Mouse (Mus musculus) hindbrain, embryonic 12.5 days (tissue): ENCODE measurements around the gene Rpusd4. TPM values are rescaled to one million over a fixed set of nuclear protein-coding genes. Genes with fewer than 3 reads are reported as not detected.

Experiments
- ATAC-seq: fragments of 200-750 bp; cut with Nextera tagmentation; 2 replicates; pipeline ENCODE4 v1.8.0; 2017; ENCODE audit warnings: moderate TSS enrichment; ENCODE audit not compliant: low FRiP score
- H3K27ac ChIP-seq: fragments of 300-500 bp; sonication (generic); 2 replicates; pipeline ENCODE4 v1.5.1; 2016; ENCODE audit warnings: mild to moderate bottlenecking
- H3K27me3 ChIP-seq: fragments of 300-500 bp; sonication (generic); 2 replicates; pipeline ENCODE4 v1.6.1; 2016; ENCODE audit warnings: mild to moderate bottlenecking
- H3K36me3 ChIP-seq: fragments of 300-500 bp; sonication (generic); 2 replicates; pipeline ENCODE4 v1.6.1; 2016; ENCODE audit warnings: mild to moderate bottlenecking
- H3K4me1 ChIP-seq: fragments of 300-500 bp; sonication (generic); 2 replicates; pipeline ENCODE4 v1.6.1; 2016
- H3K4me2 ChIP-seq: fragments of 300-500 bp; sonication (generic); replicated peaks from 2 replicates; pipeline ENCODE4 v1.6.1; 2016; ENCODE audit warnings: mild to moderate bottlenecking
- H3K4me3 ChIP-seq: fragments of 300-500 bp; sonication (generic); 2 replicates; pipeline ENCODE4 v1.5.1; 2016; ENCODE audit warnings: mild to moderate bottlenecking
- H3K9ac ChIP-seq: fragments of 300-500 bp; sonication (generic); 2 replicates; pipeline ENCODE4 v1.6.1; 2016; ENCODE audit warnings: mild to moderate bottlenecking, moderate library complexity
- H3K9me3 ChIP-seq: fragments of 300-500 bp; sonication (generic); replicated peaks from 2 replicates; pipeline ENCODE4 v1.6.1; 2016; ENCODE audit warnings: mild to moderate bottlenecking
- WGBS: fragments of 180-500 bp; shearing (Covaris S2); methylation state at CpG from one replicate; pipeline ENCODE4 v1.1.7; 2016; 5-methylcytosine and 5-hydroxymethylcytosine counted together
- polyA plus RNA-seq: library from polyadenylated mRNA; unstranded; fragments of >200 nt; fragmentation: Nextera tagmentation; extraction: Ambion mirVana; gene quantifications from 2 replicates; pipeline ENCODE4 v1.2.1, GENCODE M21; 2016

Gene Rpusd4
- 24.2 and 26.4 TPM in 2 replicates for polyA plus RNA-seq

DNA sequence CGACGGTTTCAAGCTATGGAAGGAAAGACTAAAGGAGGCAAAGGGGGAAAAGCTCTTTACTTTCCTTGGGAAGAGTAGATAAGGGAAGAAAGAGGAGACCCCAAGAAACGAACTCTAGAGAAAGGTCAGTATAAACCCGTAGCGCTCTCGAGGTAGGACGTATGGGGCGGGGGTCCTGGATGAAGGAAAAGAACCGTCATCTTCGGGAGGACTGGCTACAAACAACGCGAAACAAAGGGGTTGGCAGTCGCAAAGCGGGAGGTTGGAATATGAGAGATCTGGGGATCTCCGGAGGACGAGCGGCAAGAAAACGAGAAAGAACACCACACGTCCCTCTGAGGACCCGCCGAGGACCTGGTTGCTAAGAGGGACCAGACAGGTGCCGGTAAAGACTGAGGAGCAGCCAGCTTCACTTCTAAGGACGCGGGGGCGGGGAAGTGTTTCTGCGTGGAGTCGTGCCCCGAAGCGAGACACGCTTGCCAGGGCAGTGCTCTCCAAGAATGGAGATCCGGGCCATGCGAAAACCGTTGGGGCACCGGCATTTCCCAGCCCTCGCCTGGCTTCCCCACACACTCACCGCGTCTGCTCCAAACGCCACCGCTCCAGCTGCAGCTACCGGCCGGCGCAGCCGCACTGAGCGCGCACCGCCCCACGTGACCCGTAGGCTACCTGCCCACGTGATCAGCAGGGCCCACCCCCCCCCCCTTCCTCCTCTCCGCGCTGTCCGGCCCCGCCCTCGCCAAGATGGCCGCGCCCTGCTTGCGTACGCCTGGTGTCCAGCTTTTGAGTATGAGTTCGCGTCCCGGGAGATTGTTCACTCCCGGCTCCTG lies at the start of gene Rpusd4, which contains the start of gene Fam118b:
Gene Rpusd4 (plus strand): TSS at position 720 of the 830 bp plus-strand sequence.
Gene Fam118b (minus strand): TSS at position 660 of the 830 bp plus-strand sequence.
- ATAC-seq, result peak; percentile 96
- Histone ChIP-seq H3K27ac (peak within 1 kb of the TSS; percentile 79), H3K36me3 (peaks cover 8% of the 10 kb centered on the region), H3K4me2 (peak within 1 kb of the TSS; percentile 80), H3K4me1 (peaks cover 14% of the 10 kb centered on the region), H3K4me3 (peak within 1 kb of the TSS; percentile 61), H3K9me3 (no peaks in the 10 kb centered on the region), H3K9ac (peak within 1 kb of the TSS; percentile 75), H3K27me3 (no peaks in the 10 kb centered on the region)
- whole genome bisulfite sequencing, result under 1% methylated on average over 54 of the region's 62 CpGs

DNA sequence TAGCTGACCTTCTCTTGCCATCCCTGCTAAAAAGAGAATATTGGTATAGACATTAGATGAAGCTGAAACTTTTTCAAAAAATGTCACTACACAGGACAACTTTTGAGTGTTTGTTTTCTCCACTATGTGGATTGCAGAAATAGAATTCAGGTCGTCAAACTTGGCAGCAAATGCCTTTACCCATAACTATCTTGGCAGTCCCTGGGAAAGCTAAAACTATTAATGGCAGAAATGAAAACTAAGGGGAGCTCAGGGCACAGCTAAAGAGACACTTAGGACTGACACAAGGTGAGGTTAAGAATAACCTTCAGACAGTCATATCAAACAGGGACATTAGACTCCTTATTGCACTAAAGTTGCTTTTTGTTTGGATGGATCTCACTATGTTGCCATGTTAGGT lies 49.7 kb upstream of the Rpusd4 start:
- ATAC-seq, result no peak
- Histone ChIP-seq H3K4me2 (no peak overlapping the region), H3K4me3 (no peak overlapping the region), H3K36me3 (peaks cover 83% of the 10 kb centered on the region), H3K9me3 (no peaks in the 10 kb centered on the region), H3K27ac (no peak overlapping the region), H3K9ac (no peak overlapping the region), H3K4me1 (no peaks in the 10 kb centered on the region), H3K27me3 (no peaks in the 10 kb centered on the region)
- WGBS, result 83% methylated on average over 1 of the region's 1 CpGs

DNA sequence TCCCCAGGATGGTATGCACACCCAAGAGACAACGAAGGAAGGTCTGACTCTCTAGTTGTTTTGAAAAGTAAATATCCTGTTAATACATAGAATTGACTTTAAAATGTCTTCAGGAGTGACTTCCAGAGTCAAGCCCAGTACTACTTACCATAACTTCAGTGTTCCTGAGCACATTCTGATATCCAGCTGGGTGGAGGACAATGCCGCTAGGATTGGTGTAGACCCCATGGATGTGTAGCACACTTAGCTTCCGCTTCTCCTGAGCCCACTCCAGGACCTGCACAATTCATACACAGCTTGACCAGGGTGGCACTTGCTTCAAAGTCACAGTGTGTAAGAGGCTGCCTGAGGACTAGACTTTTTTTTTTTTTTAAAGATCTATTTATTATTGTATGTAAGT lies 44.2 kb upstream of the Rpusd4 start:
- Histone ChIP-seq H3K9me3 (no peaks in the 10 kb centered on the region), H3K4me1 (no peaks in the 10 kb centered on the region), H3K36me3 (peaks cover 61% of the 10 kb centered on the region), H3K9ac (no peak overlapping the region), H3K27ac (no peak overlapping the region), H3K4me2 (no peak overlapping the region), H3K4me3 (no peak overlapping the region), H3K27me3 (no peaks in the 10 kb centered on the region)
- 99% methylated on average over 3 of the region's 3 CpGs for whole genome bisulfite sequencing
- no peak for ATAC-seq

DNA sequence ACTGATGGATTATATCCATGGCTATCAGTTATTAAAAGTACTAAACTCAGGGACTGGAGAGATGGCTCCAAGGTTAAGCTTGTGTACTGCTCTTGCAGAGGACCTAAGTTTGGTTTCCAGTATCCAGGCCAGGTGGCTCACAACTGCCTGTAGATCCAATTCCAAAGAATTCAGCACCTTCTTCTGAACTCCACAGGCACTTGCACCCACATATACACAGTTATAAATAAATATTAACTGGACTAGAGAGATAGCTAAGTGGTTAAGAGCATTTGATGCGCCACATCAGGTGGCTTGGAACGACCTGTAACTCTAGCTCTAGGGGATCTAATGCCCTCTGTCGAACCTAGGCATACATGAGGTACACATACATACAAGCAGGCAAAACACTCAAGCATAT lies 39.0 kb upstream of the Rpusd4 start:
- no peak overlapping the region for H3K27ac ChIP-seq
- peaks cover 36% of the 10 kb centered on the region for H3K36me3 ChIP-seq
- WGBS, result 92% methylated on average over 3 of the region's 3 CpGs
- no peak overlapping the region for H3K4me2 ChIP-seq
- H3K9ac ChIP-seq, result no peak overlapping the region
- H3K4me3 ChIP-seq, result no peak overlapping the region
- no peaks in the 10 kb centered on the region for H3K4me1 ChIP-seq
- no peak for ATAC-seq
- no peaks in the 10 kb centered on the region for H3K27me3 ChIP-seq
- H3K9me3 ChIP-seq, result no peaks in the 10 kb centered on the region

DNA sequence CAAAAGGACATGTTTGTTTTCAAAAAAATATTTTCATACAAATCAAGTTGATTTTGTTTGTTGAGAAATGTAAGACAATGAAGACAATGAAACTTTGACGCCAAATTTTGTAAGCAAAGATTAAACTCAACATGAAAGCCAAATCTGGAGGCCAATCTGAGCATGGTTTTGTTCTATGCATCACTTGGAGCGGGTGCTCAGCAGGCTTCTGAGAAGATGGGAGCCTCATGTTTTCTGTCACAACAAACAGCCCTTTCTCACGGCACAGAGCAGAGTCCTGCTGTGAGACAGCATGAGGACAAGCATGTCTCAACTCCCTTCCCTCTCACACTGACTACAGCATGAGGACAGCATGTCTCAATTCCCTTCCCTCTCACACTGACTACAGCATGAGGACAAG lies 31.7 kb upstream of the Rpusd4 start:
- Histone ChIP-seq H3K27ac (no peak overlapping the region), H3K27me3 (no peaks in the 10 kb centered on the region), H3K4me2 (no peak overlapping the region), H3K36me3 (peaks cover 30% of the 10 kb centered on the region), H3K9ac (no peak overlapping the region), H3K4me1 (no peaks in the 10 kb centered on the region), H3K4me3 (no peak overlapping the region), H3K9me3 (no peaks in the 10 kb centered on the region)
- WGBS, result 48% methylated on average over 3 of the region's 3 CpGs
- ATAC-seq, result no peak

DNA sequence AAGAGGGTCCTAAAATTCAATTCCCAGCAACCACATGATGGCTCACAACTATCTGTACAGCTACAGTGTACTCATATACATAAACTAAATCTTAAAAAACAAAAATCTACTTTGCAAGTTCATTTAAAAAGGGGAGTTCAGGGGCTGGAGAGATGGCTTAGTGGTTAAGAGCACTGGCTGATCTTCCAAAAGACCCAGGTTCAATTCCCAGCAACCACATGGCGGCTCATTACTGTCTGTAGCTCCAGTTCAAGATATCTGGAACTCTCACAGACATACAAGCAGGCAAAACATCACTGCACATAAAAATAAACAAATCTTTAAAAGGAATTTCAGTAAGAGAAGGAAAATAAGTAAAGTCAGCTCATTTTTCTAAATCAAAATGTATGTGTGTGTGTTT lies 29.3 kb upstream of the Rpusd4 start:
- Histone ChIP-seq H3K36me3 (peaks cover 18% of the 10 kb centered on the region), H3K4me1 (no peaks in the 10 kb centered on the region), H3K27ac (no peak overlapping the region), H3K9me3 (no peaks in the 10 kb centered on the region), H3K4me3 (no peak overlapping the region), H3K9ac (no peak overlapping the region), H3K27me3 (no peaks in the 10 kb centered on the region), H3K4me2 (no peak overlapping the region)
- 100% methylated on average over 1 of the region's 1 CpGs for WGBS
- no peak for ATAC-seq

DNA sequence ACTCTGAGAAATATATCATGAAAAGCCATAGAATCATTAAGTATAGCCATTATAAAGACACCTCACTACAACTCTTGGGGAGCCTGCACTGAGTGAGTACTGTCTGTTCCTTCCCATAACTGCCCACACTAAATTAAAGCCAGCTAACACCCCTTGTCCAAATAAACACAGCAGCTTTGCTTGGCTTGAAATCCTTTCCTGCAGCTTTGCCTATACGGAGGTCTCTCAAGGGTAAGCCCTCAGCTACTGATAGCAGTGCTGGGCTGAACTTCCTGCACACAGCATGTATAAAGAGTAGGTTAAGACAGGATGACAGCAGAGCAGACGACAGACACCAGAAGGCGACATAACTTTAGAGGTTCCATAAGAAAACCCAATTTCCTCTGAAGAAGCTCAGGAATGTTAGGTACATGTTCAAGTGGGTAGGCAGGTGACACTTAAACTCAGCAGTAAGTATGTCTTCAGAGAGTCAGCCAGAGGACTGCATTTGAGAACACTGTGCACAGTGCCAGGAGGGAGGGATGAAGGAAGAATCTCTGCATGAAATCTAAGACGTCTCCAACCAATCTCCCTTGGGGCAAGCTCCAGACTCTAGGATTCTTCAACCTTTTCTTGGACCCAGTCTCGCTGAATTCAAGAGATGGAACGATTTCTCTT lies 28.6 kb upstream of the Rpusd4 start:
- Histone ChIP-seq H3K9ac (no peak overlapping the region), H3K4me3 (no peak overlapping the region), H3K36me3 (peaks cover 12% of the 10 kb centered on the region), H3K4me1 (no peaks in the 10 kb centered on the region), H3K27ac (no peak overlapping the region), H3K4me2 (no peak overlapping the region), H3K9me3 (no peaks in the 10 kb centered on the region), H3K27me3 (no peaks in the 10 kb centered on the region)
- ATAC-seq, result no peak
- 77% methylated on average over 6 of the region's 6 CpGs for WGBS

DNA sequence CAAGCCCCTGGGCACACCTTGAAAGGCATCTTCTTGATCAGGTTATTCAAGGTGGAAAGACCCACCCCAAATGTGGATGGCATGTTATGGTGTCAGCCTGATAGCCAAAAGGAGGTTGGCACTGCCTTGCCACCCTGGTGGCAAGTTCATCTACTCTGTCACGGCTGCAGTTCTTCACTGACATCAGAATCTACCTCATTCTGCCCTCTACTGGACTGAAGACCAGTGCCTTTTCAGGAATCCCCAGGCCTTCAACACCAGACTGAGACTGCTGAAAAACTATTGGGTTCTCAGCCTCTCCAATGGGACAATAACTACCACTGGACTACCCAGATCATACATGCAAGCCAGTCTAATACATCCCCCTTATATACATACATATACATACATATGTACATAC lies 27.9 kb upstream of the Rpusd4 start:
- no peak overlapping the region for H3K9ac ChIP-seq
- 65% methylated on average over 1 of the region's 1 CpGs for whole genome bisulfite sequencing
- no peaks in the 10 kb centered on the region for H3K9me3 ChIP-seq
- no peak for ATAC-seq
- no peaks in the 10 kb centered on the region for H3K27me3 ChIP-seq
- no peak overlapping the region for H3K27ac ChIP-seq
- H3K36me3 ChIP-seq, result peaks cover 5% of the 10 kb centered on the region
- no peak overlapping the region for H3K4me3 ChIP-seq
- H3K4me2 ChIP-seq, result no peak overlapping the region
- no peaks in the 10 kb centered on the region for H3K4me1 ChIP-seq

DNA sequence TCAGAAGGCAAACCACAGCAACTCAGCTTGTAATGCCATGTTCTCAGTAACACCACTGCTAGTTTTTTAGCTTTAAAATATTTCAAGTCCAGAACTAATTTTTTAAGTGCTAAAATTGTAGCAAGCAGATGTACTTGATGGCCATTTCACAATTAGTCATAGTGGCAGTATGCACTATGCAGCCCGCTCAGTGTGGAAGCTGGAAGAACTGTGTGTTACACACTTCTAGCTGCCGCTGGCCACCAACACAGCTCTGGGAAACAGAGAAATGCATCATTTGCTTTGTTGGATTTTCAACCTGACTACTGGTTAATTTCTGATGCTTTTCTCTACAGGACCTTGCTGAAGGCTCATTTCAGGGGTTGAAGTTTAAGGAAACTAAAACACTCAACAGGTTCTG lies 20.3 kb upstream of the Rpusd4 start:
- no peaks in the 10 kb centered on the region for H3K27me3 ChIP-seq
- H3K36me3 ChIP-seq, result no peaks in the 10 kb centered on the region
- ATAC-seq, result no peak
- H3K4me1 ChIP-seq, result no peaks in the 10 kb centered on the region
- H3K27ac ChIP-seq, result no peak overlapping the region
- H3K9me3 ChIP-seq, result no peaks in the 10 kb centered on the region
- H3K4me3 ChIP-seq, result no peak overlapping the region
- H3K4me2 ChIP-seq, result no peak overlapping the region
- no peak overlapping the region for H3K9ac ChIP-seq
- WGBS, result 99% methylated on average over 2 of the region's 2 CpGs

DNA sequence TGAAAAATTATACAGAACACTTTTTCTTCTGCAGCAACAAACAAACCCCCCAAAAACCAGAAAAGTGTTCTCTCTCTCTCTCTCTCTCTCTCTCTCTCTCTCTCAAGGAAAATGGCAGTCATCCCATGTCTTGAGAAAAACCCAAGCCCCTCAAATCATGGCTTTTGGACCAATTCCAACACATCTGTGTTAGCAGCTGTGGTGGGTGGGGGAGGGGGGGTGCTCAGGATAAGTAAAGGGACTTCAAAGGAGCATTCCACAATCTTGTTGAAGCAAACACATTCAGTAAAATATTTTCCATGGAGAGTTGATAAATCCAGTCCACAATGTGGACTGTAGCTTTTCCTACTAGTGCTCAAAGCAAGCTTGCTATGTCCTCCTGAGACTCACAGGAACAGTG lies 18.2 kb upstream of the Rpusd4 start:
- H3K36me3 ChIP-seq, result no peaks in the 10 kb centered on the region
- no peak overlapping the region for H3K4me2 ChIP-seq
- no peak overlapping the region for H3K4me3 ChIP-seq
- no peaks in the 10 kb centered on the region for H3K4me1 ChIP-seq
- no peaks in the 10 kb centered on the region for H3K9me3 ChIP-seq
- ATAC-seq, result no peak
- H3K27ac ChIP-seq, result no peak overlapping the region
- H3K27me3 ChIP-seq, result no peaks in the 10 kb centered on the region
- no peak overlapping the region for H3K9ac ChIP-seq

DNA sequence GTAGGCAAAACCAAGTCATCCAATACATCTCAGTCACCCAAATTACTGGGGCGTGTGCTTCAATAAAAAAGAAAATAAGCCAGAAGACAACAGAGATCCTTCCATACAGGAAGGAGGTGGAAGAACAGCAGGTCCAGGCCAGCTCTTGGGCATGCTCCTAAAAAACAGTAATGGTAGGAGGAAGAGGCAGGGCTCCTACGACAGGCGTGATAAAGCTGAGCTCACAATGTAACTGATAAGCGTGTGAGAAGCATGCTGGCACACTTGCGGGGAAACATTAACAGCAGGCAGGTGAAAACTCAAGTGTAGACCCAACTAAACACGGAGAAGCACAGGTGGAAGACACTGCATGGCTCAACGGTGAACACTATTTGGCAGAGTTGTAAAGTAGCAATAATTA lies 10.3 kb upstream of the Rpusd4 start:
- no peaks in the 10 kb centered on the region for H3K9me3 ChIP-seq
- no peak overlapping the region for H3K9ac ChIP-seq
- H3K27me3 ChIP-seq, result no peaks in the 10 kb centered on the region
- H3K27ac ChIP-seq, result no peak overlapping the region
- H3K4me3 ChIP-seq, result no peak overlapping the region
- WGBS, result 92% methylated on average over 7 of the region's 7 CpGs
- no peak for ATAC-seq
- peaks cover 11% of the 10 kb centered on the region; the same call in 1 of the 2 replicates for H3K36me3 ChIP-seq
- H3K4me2 ChIP-seq, result no peak overlapping the region
- no peaks in the 10 kb centered on the region for H3K4me1 ChIP-seq

DNA sequence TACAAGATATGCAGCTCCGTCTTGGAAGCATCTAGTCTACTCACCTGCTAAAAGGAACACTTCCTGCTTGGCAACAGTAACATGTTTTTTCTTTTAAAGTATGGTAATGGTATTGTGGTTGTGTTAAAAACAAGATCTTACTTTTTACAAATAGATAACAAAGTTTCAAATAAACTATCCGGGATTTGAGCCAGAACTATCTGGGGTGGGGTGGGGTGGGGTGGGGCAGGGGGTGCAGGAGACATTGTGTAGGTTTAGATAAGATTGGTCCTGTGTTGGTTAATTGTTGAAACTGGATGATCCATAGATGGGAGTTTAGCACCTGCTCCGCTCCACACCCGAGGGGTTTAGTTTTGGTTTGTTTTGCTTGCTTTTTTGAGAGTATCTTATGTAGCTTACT lies 5.2 kb upstream of the Rpusd4 start:
- no peak for ATAC-seq
- Histone ChIP-seq H3K27me3 (no peaks in the 10 kb centered on the region), H3K27ac (no peak overlapping the region), H3K4me1 (peaks cover 7% of the 10 kb centered on the region), H3K9me3 (no peaks in the 10 kb centered on the region), H3K9ac (no peak overlapping the region), H3K36me3 (peaks cover 7% of the 10 kb centered on the region; the same call in 1 of the 2 replicates), H3K4me2 (no peak overlapping the region), H3K4me3 (no peak overlapping the region)
- WGBS, result 85% methylated on average over 4 of the region's 4 CpGs

DNA sequence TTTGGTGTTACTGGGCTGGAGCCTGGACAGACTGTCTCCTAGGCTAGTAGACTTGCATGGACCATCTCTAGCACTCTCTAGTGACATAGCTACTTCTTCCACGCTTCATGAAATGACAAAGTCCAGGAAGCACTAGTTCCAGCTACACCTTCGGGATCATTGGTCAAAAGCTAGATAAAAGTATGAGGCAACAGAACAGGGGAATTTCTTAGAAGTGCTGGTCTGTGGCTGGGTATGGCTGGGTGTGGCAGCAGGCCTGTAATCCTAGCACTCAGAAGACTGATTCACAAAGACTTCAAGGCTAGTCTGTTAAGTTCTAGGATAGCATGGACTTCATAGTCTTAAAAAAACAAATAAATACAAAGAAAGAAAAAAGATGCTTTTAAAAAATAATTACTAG lies 4.2 kb upstream of the Rpusd4 start:
- no peak overlapping the region for H3K4me2 ChIP-seq
- no peak overlapping the region for H3K9ac ChIP-seq
- WGBS, result 96% methylated on average over 2 of the region's 2 CpGs
- no peak overlapping the region for H3K4me3 ChIP-seq
- H3K36me3 ChIP-seq, result peaks cover 7% of the 10 kb centered on the region; the same call in 1 of the 2 replicates
- no peaks in the 10 kb centered on the region for H3K27me3 ChIP-seq
- no peak for ATAC-seq
- peaks cover 10% of the 10 kb centered on the region for H3K4me1 ChIP-seq
- no peak overlapping the region for H3K27ac ChIP-seq
- H3K9me3 ChIP-seq, result no peaks in the 10 kb centered on the region
